In genomic region chr10:81319330-81319699, GRCm38 (mm10) we compare ENCODE assay signal across 8 mouse cellular contexts. TPM values are rescaled to one million over a fixed set of nuclear protein-coding genes. Genes with fewer than 3 reads are reported as not detected.
A peak's percentile ranks its signal among the peaks of the same experiment; 100 is the strongest.
DNase-seq lines count a peak whose midpoint lies in the region.

No protein-coding gene starts in this region.

- DNase-seq in adrenal gland, adult 8-10 months: peak; percentile 50
- DNase-seq in adrenal gland, postnatal 25 days: no peak
- peak; percentile 43 for DNase-seq in thymus, postnatal 14 days
- DNase-seq in thymus, postnatal 25 days: no peak
- DNase-seq in hindbrain, embryonic 10.5 days (ENCODE audit: low spot score): no peak
- DNase-seq in midbrain, embryonic 10.5 days (ENCODE audit: low spot score): no peak
- DNase-seq in frontal cortex, postnatal 25 days (ENCODE audit: low spot score in 2 of 2): no peak
- DNase-seq in layer of hippocampus, postnatal 36 days: no peak

- no peaks in the 10 kb centered on the region for H3K9me3 ChIP-seq in hindbrain, embryonic 10.5 days
- H3K9me3 ChIP-seq in midbrain, embryonic 10.5 days (replicated peaks): no peaks in the 10 kb centered on the region

- 39% methylated on average over 8 of the region's 8 CpGs for WGBS in hindbrain, embryonic 10.5 days
- WGBS in midbrain, embryonic 10.5 days: 41% methylated on average over 8 of the region's 8 CpGs

- peaks cover 59% of the 10 kb centered on the region for H3K4me1 ChIP-seq in hindbrain, embryonic 10.5 days (replicated peaks)
- H3K4me1 ChIP-seq in midbrain, embryonic 10.5 days: peaks cover 57% of the 10 kb centered on the region

- H3K4me3 ChIP-seq in hindbrain, embryonic 10.5 days: peak overlapping the region; percentile 80
- H3K4me3 ChIP-seq in midbrain, embryonic 10.5 days: peak overlapping the region; percentile 98

- H3K27me3 ChIP-seq in hindbrain, embryonic 10.5 days (ENCODE audit: insufficient read depth, poor library complexity, severe bottlenecking): peaks cover 9% of the 10 kb centered on the region; the same call in 1 of the 2 replicates
- 0 out of 2 replicates have a peak, but pooled peaks cover 11% of the 10 kb centered on the region for H3K27me3 ChIP-seq in midbrain, embryonic 10.5 days (ENCODE audit: low read depth, poor library complexity, severe bottlenecking)

- H3K27ac ChIP-seq in hindbrain, embryonic 10.5 days: peak overlapping the region; percentile 96
- H3K27ac ChIP-seq in midbrain, embryonic 10.5 days (replicated peaks): peak overlapping the region; percentile 97

- peaks cover 67% of the 10 kb centered on the region for H3K36me3 ChIP-seq in hindbrain, embryonic 10.5 days
- peaks cover 68% of the 10 kb centered on the region for H3K36me3 ChIP-seq in midbrain, embryonic 10.5 days

RNA-seq across cellular contexts. Expression of gene Cactin, which starts 1.6 kb away (rescaled TPM):
- total RNA-seq in adrenal gland, adult 8-10 months (2022): 10 to 100 TPM; 37.7 to 47.5 (median 42.5) TPM
- 44.0 and 45.7 TPM in 2 replicates for total RNA-seq in adrenal gland, postnatal 25 days (2021)
- 53.2 and 58.8 TPM in 2 replicates for polyA plus RNA-seq in hindbrain, embryonic 10.5 days (2016; fragmentation: Nextera tagmentation; extraction: Ambion mirVana)
- 53.5 and 53.6 TPM in 2 replicates for polyA plus RNA-seq in midbrain, embryonic 10.5 days (2016; fragmentation: Nextera tagmentation; extraction: Ambion mirVana)
- total RNA-seq in layer of hippocampus, postnatal 36 days (2021): 10 to 100 TPM; 28.9 to 30.1 TPM

RNA-seq across cellular contexts. Expression of gene Tbxa2r, which starts 9.2 kb away (rescaled TPM):
- total RNA-seq in adrenal gland, adult 8-10 months (2022): 10 to 100 TPM; 35.6 to 52.1 (median 42.0) TPM
- total RNA-seq in adrenal gland, postnatal 25 days (2021): 65.7 and 69.5 TPM in 2 replicates
- 3.3 and 3.6 TPM in 2 replicates for polyA plus RNA-seq in hindbrain, embryonic 10.5 days (2016; fragmentation: Nextera tagmentation; extraction: Ambion mirVana)
- 2.9 and 3.3 TPM in 2 replicates for polyA plus RNA-seq in midbrain, embryonic 10.5 days (2016; fragmentation: Nextera tagmentation; extraction: Ambion mirVana)
- 1 to 10 TPM in 1 of 2 experiments, under 1 TPM in 1; 0.91 to 1.1 TPM for total RNA-seq in layer of hippocampus, postnatal 36 days (2021)

RNA-seq across cellular contexts. Expression of gene Gipc3, which starts 23.8 kb away (rescaled TPM):
- total RNA-seq in adrenal gland, adult 8-10 months (2022): 10 to 100 TPM in 2 of 4 experiments, 1 to 10 TPM in 2; 3.7 to 17.7 (median 9.3) TPM
- 4.5 and 4.7 TPM in 2 replicates for total RNA-seq in adrenal gland, postnatal 25 days (2021)
- polyA plus RNA-seq in hindbrain, embryonic 10.5 days (2016; fragmentation: Nextera tagmentation; extraction: Ambion mirVana): not detected in 2 replicates
- not detected in 2 replicates for polyA plus RNA-seq in midbrain, embryonic 10.5 days (2016; fragmentation: Nextera tagmentation; extraction: Ambion mirVana)
- 1 to 10 TPM; 1.7 to 1.9 TPM for total RNA-seq in layer of hippocampus, postnatal 36 days (2021)

RNA-seq across cellular contexts. Expression of gene Pip5k1c, which starts 26.6 kb away (rescaled TPM):
- total RNA-seq in adrenal gland, adult 8-10 months (2022): 10 to 100 TPM; 42.6 to 61.1 (median 53.3) TPM
- total RNA-seq in adrenal gland, postnatal 25 days (2021): 44.6 and 51.8 TPM in 2 replicates
- polyA plus RNA-seq in hindbrain, embryonic 10.5 days (2016; fragmentation: Nextera tagmentation; extraction: Ambion mirVana): 62.1 and 78.5 TPM in 2 replicates
- 55.0 and 60.8 TPM in 2 replicates for polyA plus RNA-seq in midbrain, embryonic 10.5 days (2016; fragmentation: Nextera tagmentation; extraction: Ambion mirVana)
- total RNA-seq in layer of hippocampus, postnatal 36 days (2021): 100 to 1,000 TPM; 301 to 304 TPM

RNA-seq across cellular contexts. Expression of gene Tjp3, which starts 27.9 kb away (rescaled TPM):
- total RNA-seq in adrenal gland, adult 8-10 months (2022): under 1 TPM; 0.22 to 0.81 (median 0.29) TPM
- 0.18 TPM in 1 of 2 replicates, not detected in the other for total RNA-seq in adrenal gland, postnatal 25 days (2021)
- polyA plus RNA-seq in hindbrain, embryonic 10.5 days (2016; fragmentation: Nextera tagmentation; extraction: Ambion mirVana): 7.0 and 9.0 TPM in 2 replicates
- polyA plus RNA-seq in midbrain, embryonic 10.5 days (2016; fragmentation: Nextera tagmentation; extraction: Ambion mirVana): 6.5 and 6.9 TPM in 2 replicates
- 1 to 10 TPM in 1 of 2 experiments, under 1 TPM in 1; 0.65 to 1.7 TPM for total RNA-seq in layer of hippocampus, postnatal 36 days (2021)

Comparison
In these comparisons a context has a peak if more than half of its experiments do, and no peak if none do; other contexts are left out.
1. DNase-seq: peak in adrenal gland, adult 8-10 months (single experiment) and thymus, postnatal 14 days (single experiment); none in adrenal gland, postnatal 25 days (single experiment), thymus, postnatal 25 days (single experiment), hindbrain, embryonic 10.5 days (single experiment), midbrain, embryonic 10.5 days (single experiment), frontal cortex, postnatal 25 days (0 of 2) and layer of hippocampus, postnatal 36 days (0 of 2).
2. RNA of gene Tbxa2r, which starts 9.2 kb away (total RNA-seq): 65.7 to 69.5 TPM in adrenal gland, postnatal 25 days and 35.6 to 52.1 TPM in adrenal gland, adult 8-10 months; 0.91 to 1.1 TPM in layer of hippocampus, postnatal 36 days; every median in the first group is over 10 times any median in the second.